ENCODE assay signal across 9 mouse cellular contexts in genomic region chr2:34370349-34370724, GRCm38 (mm10). TPM values are rescaled to one million over a fixed set of nuclear protein-coding genes. Genes with fewer than 3 reads are reported as not detected.
DNase-seq lines count a peak whose midpoint lies in the region; ATAC-seq lines count a peak whose summit lies in the region.
"Had no signal": no experiment of that assay in that cellular context is flagged by ENCODE, and none has a peak within 500 bp of the region (broad histone marks: within the 10 kb centered on the region; RNA-seq: fewer than 3 reads in every experiment).

No protein-coding gene starts in this region.

- H3K4me3 ChIP-seq in forebrain, embryonic 12.5 days (replicated peaks) = peak overlapping the region; percentile 84
- peak overlapping the region; percentile 93 for H3K4me3 ChIP-seq in liver, embryonic 13.5 days (replicated peaks)

- peak overlapping the region; percentile 98 for H3K9ac ChIP-seq in forebrain, embryonic 12.5 days
- H3K9ac ChIP-seq in liver, embryonic 13.5 days = peak overlapping the region; percentile 95

- peak overlapping the region; percentile 95 for H3K4me2 ChIP-seq in forebrain, embryonic 12.5 days
- H3K4me2 ChIP-seq in liver, embryonic 13.5 days = peak overlapping the region; percentile 97

- peak; percentile 37 for DNase-seq in embryo, embryonic 9.5 days (ENCODE audit: extremely low spot score)
- DNase-seq in embryo, embryonic 11 days = no peak
- peak; percentile 4 for DNase-seq in B cell, adult 2 months
- DNase-seq in liver, embryonic 13.5 days = no peak
- no peak for DNase-seq in right cerebral cortex, postnatal 4 days
- no peak for DNase-seq in retina, postnatal 1 day
- DNase-seq in left cerebral cortex, postnatal 10 days (ENCODE audit: extremely low spot score in 1 of 2, low spot score in 2 of 2) = no peak

- H3K27me3 ChIP-seq in forebrain, embryonic 12.5 days = peaks cover 17% of the 10 kb centered on the region; the same call in 1 of the 2 replicates
- peaks cover 5% of the 10 kb centered on the region; the same call in 1 of the 2 replicates for H3K27me3 ChIP-seq in liver, embryonic 13.5 days

- H3K36me3 ChIP-seq in forebrain, embryonic 12.5 days (replicated peaks) = no peaks in the 10 kb centered on the region
- H3K36me3 ChIP-seq in liver, embryonic 13.5 days = no peaks in the 10 kb centered on the region

- H3K4me1 ChIP-seq in forebrain, embryonic 12.5 days = peaks cover 30% of the 10 kb centered on the region
- peaks cover 34% of the 10 kb centered on the region for H3K4me1 ChIP-seq in liver, embryonic 13.5 days (replicated peaks)

- no peaks in the 10 kb centered on the region for H3K9me3 ChIP-seq in forebrain, embryonic 12.5 days
- no peaks in the 10 kb centered on the region for H3K9me3 ChIP-seq in liver, embryonic 13.5 days (replicated peaks)
- H3K9me3 ChIP-seq: G1E had no signal

- H3K27ac ChIP-seq in forebrain, embryonic 12.5 days = peak overlapping the region; percentile 59
- peak overlapping the region; percentile 99 for H3K27ac ChIP-seq in liver, embryonic 13.5 days

- WGBS in forebrain, embryonic 12.5 days = 4% methylated on average over 7 of the region's 7 CpGs
- WGBS in liver, embryonic 13.5 days (ENCODE audit: insufficient replicate concordance) = 26% methylated on average over 7 of the region's 7 CpGs

- no peak for ATAC-seq in forebrain, embryonic 12.5 days (ENCODE audit: low FRiP score)
- ATAC-seq in liver, embryonic 13.5 days (ENCODE audit: low read depth) = no peak

- intact Hi-C loops in left cerebral cortex, postnatal 10 days (cut with DNase I) = loop anchor here (10.0 kb wide), 2 partner anchors 264 to 396 kb away; no protein-coding TSS in a partner anchor

RNA-seq across cellular contexts. Expression of gene Pbx3, which starts 2.6 kb away (rescaled TPM):
- polyA plus RNA-seq in forebrain, embryonic 12.5 days (2016; fragmentation: Nextera tagmentation; extraction: Ambion mirVana) = 59.1 and 61.0 TPM in 2 replicates
- 7.9 and 10.2 TPM in 2 replicates for polyA plus RNA-seq in liver, embryonic 13.5 days (2015; fragmentation: Nextera tagmentation; extraction: Ambion mirVana)
- total RNA-seq in left cerebral cortex, postnatal 10 days (2021) = 10 to 100 TPM; 16.4 to 18.6 TPM

RNA-seq across cellular contexts. Expression of gene Mapkap1, which starts 36.2 kb away (rescaled TPM):
- 109 and 110 TPM in 2 replicates for polyA plus RNA-seq in forebrain, embryonic 12.5 days (2016; fragmentation: Nextera tagmentation; extraction: Ambion mirVana)
- polyA plus RNA-seq in liver, embryonic 13.5 days (2015; fragmentation: Nextera tagmentation; extraction: Ambion mirVana) = 38.3 and 41.3 TPM in 2 replicates
- total RNA-seq in left cerebral cortex, postnatal 10 days (2021) = 10 to 100 TPM; 66.4 to 75.9 TPM

Comparison
In these comparisons a context has a peak if more than half of its experiments do, and no peak if none do; other contexts are left out.
1. DNase-seq: peak in embryo, embryonic 9.5 days (single experiment) and B cell, adult 2 months (2 of 2); none in embryo, embryonic 11 days (single experiment), liver, embryonic 13.5 days (single experiment), right cerebral cortex, postnatal 4 days (single experiment), retina, postnatal 1 day (single experiment) and left cerebral cortex, postnatal 10 days (0 of 2).